Mouse (Mus musculus): ENCODE data around the gene Ubtf.

GRCm38 (mm10) chr11:102304141-102304540 lies 15.4 kb downstream of the Ubtf start:
- TF ChIP-seq CTCF (conservative IDR thresholded peaks at IDR 0.05; ENCODE audit: low read length) (no peak), NANOG (IDR thresholded peaks at IDR 0.05; ENCODE audit: borderline replicate concordance, low read length) (no peak), POU5F1 (IDR thresholded peaks at IDR 0.05; ENCODE audit: borderline replicate concordance, low read length) (no peak)
